Mouse (Mus musculus): Measurements from ENCODE around the gene Cage1. TPM values are rescaled to one million over a fixed set of nuclear protein-coding genes. Genes with fewer than 3 reads are reported as not detected.

Cage1 gene
- total and polyA plus RNA-seq, 2 experiments: 0.06 to 0.55 TPM

DNA sequence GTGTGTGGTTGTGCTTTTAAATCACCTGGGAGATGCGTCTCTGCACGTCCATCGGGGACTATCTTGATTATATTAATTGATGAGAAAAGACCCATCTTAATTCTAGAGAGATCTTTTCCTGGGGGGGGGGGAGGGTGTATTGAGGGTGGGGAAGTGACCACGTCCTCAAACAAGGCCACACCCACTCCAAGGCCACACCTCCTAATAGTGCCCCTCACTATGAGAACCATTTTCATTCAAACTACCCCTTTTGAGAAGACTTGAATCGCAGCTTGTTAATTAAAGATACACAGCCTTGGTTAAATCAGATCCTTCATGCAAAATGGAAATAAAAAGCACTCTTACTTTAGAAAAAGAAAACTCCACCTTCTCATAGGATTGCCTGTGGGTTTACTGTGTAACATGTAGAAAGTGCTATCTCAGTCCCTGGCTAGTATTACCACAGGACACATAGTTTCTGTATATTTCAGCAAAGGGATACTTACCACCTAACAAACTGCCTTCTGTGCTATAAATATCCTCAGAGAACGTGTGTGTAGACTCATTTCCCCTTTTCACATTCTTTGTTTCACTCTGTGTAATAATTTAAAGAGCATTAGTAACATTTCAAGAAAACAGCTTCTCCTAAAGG lies 9.1 kb downstream of the Cage1 start:
- H3K4me3 ChIP-seq (ENCODE audit: insufficient read depth, low read depth, low read length): no peak overlapping the region

DNA sequence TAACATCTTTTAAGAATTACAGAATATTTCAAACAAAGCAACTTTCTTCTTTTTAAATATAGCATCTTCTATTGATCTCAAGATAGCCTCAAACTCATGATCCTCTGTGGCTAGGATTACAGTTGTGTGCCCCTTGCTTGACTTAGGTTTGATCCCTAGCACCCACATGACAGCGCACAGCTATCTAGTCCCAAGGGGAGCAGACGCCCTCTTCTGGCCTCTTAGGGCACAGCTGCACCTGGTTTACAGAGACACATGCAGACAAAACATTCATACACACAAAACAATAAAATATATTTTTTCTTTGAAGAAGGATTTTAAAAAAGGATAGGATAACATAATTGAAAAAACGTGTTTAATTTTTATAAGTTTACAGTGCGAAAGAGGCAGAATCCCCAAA lies 11.0 kb downstream of the Cage1 start:
- 57% methylated on average over 4 of the region's 4 CpGs for WGBS

More for the DNA sequence above, 9.1 kb downstream of the Cage1 start:
- DNase-seq (ENCODE audit: extremely low read depth, low read depth, low spot score): no peak
- no peaks in the 10 kb centered on the region for H3K27me3 ChIP-seq (ENCODE audit: control insufficient read depth, insufficient read depth, low read length)
- no peaks in the 10 kb centered on the region for H3K36me3 ChIP-seq (ENCODE audit: control insufficient read depth, insufficient read depth, low read length)
- H3K79me2 ChIP-seq (ENCODE audit: control insufficient read depth, insufficient read depth, low read length): no peaks in the 10 kb centered on the region
- WGBS: 70% methylated on average over 6 of the region's 6 CpGs
- no peak for TF ChIP-seq CTCF (IDR thresholded peaks at IDR 0.05; ENCODE audit: low read depth, low read length)
- no peak for TF ChIP-seq POLR2A (IDR thresholded peaks at IDR 0.05; ENCODE audit: extremely low read depth, insufficient read depth, low read length)
- H3K27ac ChIP-seq (replicated peaks; ENCODE audit: insufficient read depth, low read depth, low read length): no peak overlapping the region
- H3K9ac ChIP-seq (ENCODE audit: low read depth, low read length): no peak overlapping the region
- H3K4me1 ChIP-seq (ENCODE audit: control insufficient read depth, insufficient read depth, low read length): no peaks in the 10 kb centered on the region

DNA sequence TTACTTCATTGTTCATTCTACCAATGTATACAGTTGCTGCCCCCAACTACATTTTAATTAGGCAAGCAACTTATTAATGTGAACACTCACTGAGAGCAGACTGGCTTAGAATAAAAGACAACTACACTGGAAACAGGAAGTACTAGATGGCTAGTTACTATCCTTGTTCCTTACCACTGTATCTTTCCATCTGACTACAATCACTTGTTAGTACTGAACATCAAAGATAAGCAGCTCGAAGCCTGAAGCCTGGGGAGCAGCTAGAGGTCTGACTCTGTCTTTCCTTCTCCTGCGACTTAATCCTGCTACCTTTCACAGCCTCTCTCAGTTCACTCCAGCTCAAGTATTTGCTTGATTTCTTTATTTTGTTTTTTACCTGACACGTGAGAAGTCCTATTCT lies 18.1 kb downstream of the Cage1 start:
- no peaks in the 10 kb centered on the region for H3K79me2 ChIP-seq (ENCODE audit: control insufficient read depth, insufficient read depth, low read length)
- H3K36me3 ChIP-seq (ENCODE audit: control insufficient read depth, insufficient read depth, low read length): no peaks in the 10 kb centered on the region
- H3K4me1 ChIP-seq (ENCODE audit: control insufficient read depth, insufficient read depth, low read length): no peaks in the 10 kb centered on the region
- H3K27ac ChIP-seq (replicated peaks; ENCODE audit: insufficient read depth, low read depth, low read length): no peak overlapping the region
- DNase-seq (ENCODE audit: extremely low read depth, low read depth, low spot score): no peak
- H3K27me3 ChIP-seq (ENCODE audit: control insufficient read depth, insufficient read depth, low read length): no peaks in the 10 kb centered on the region
- WGBS: 77% methylated on average over 3 of the region's 3 CpGs
- TF ChIP-seq POLR2A (IDR thresholded peaks at IDR 0.05; ENCODE audit: extremely low read depth, insufficient read depth, low read length) (no peak), CTCF (IDR thresholded peaks at IDR 0.05; ENCODE audit: low read depth, low read length) (no peak)
- H3K4me3 ChIP-seq (ENCODE audit: insufficient read depth, low read depth, low read length): no peak overlapping the region
- no peak overlapping the region for H3K9ac ChIP-seq (ENCODE audit: low read depth, low read length)

More for the DNA sequence above, 11.0 kb downstream of the Cage1 start:
- H3K27me3 ChIP-seq (ENCODE audit: control insufficient read depth, insufficient read depth, low read length): no peaks in the 10 kb centered on the region
- no peak overlapping the region for H3K27ac ChIP-seq (replicated peaks; ENCODE audit: insufficient read depth, low read depth, low read length)
- no peak overlapping the region for H3K4me3 ChIP-seq (ENCODE audit: insufficient read depth, low read depth, low read length)
- H3K4me1 ChIP-seq (ENCODE audit: control insufficient read depth, insufficient read depth, low read length): no peaks in the 10 kb centered on the region
- H3K79me2 ChIP-seq (ENCODE audit: control insufficient read depth, insufficient read depth, low read length): no peaks in the 10 kb centered on the region
- TF ChIP-seq POLR2A (IDR thresholded peaks at IDR 0.05; ENCODE audit: extremely low read depth, insufficient read depth, low read length) (no peak), CTCF (IDR thresholded peaks at IDR 0.05; ENCODE audit: low read depth, low read length) (peak; percentile 61)
- H3K9ac ChIP-seq (ENCODE audit: low read depth, low read length): no peak overlapping the region
- no peaks in the 10 kb centered on the region for H3K36me3 ChIP-seq (ENCODE audit: control insufficient read depth, insufficient read depth, low read length)
- DNase-seq (ENCODE audit: extremely low read depth, low read depth, low spot score): peak; percentile 4

DNA sequence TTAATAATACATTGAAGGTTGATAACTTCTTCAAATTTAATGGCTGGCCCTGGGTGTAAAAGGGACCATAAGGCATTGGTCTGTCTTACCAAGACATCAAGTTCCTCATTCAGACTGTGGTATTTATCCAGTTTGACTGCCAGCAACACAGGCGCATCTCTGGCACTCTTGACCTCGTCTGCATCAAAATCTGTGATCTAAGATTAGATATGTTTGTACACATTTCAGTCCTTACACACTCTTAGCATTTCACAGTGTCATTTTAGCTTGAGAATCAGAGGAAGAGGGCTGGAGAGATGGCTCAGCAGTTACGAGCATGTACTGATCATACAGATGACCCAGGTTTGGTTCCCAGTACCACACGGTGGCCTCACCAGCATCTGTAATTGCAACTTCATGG lies 21.3 kb downstream of the Cage1 start:
- H3K36me3 ChIP-seq (ENCODE audit: control insufficient read depth, insufficient read depth, low read length): no peaks in the 10 kb centered on the region
- no peak for DNase-seq (ENCODE audit: extremely low read depth, low read depth, low spot score)
- H3K27ac ChIP-seq (replicated peaks; ENCODE audit: insufficient read depth, low read depth, low read length): no peak overlapping the region
- no peaks in the 10 kb centered on the region for H3K79me2 ChIP-seq (ENCODE audit: control insufficient read depth, insufficient read depth, low read length)
- no peaks in the 10 kb centered on the region for H3K27me3 ChIP-seq (ENCODE audit: control insufficient read depth, insufficient read depth, low read length)
- no peaks in the 10 kb centered on the region for H3K4me1 ChIP-seq (ENCODE audit: control insufficient read depth, insufficient read depth, low read length)
- TF ChIP-seq CTCF (IDR thresholded peaks at IDR 0.05; ENCODE audit: low read depth, low read length): no peak
- no peak for TF ChIP-seq POLR2A (IDR thresholded peaks at IDR 0.05; ENCODE audit: extremely low read depth, insufficient read depth, low read length)
- no peak overlapping the region for H3K9ac ChIP-seq (ENCODE audit: low read depth, low read length)
- 94% methylated on average over 4 of the region's 4 CpGs for WGBS
- no peak overlapping the region for H3K4me3 ChIP-seq (ENCODE audit: insufficient read depth, low read depth, low read length)

DNA sequence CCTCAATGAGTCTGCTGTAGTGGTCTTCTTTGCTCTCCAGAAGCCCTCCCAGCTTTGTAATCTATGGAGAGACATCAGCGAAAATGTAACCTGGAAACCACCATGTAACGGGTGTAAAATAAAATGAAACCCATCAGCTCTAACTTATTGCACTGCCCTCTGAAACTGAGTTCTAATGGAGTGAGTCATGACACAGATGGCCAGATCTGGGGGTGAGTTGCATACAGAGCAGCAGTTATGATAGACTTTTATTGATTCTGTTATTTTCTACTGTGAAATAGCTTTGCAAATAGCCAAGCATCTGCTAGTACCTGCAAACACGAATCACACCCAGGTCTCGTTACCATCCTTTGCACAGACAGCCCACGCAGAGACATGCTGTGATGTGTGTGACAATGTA lies 24.4 kb downstream of the Cage1 start:
- no peaks in the 10 kb centered on the region for H3K4me1 ChIP-seq (ENCODE audit: control insufficient read depth, insufficient read depth, low read length)
- 85% methylated on average over 5 of the region's 5 CpGs for WGBS
- H3K36me3 ChIP-seq (ENCODE audit: control insufficient read depth, insufficient read depth, low read length): no peaks in the 10 kb centered on the region
- H3K9ac ChIP-seq (ENCODE audit: low read depth, low read length): no peak overlapping the region
- H3K27me3 ChIP-seq (ENCODE audit: control insufficient read depth, insufficient read depth, low read length): no peaks in the 10 kb centered on the region
- no peak for DNase-seq (ENCODE audit: extremely low read depth, low read depth, low spot score)
- no peaks in the 10 kb centered on the region for H3K79me2 ChIP-seq (ENCODE audit: control insufficient read depth, insufficient read depth, low read length)
- H3K4me3 ChIP-seq (ENCODE audit: insufficient read depth, low read depth, low read length): no peak overlapping the region
- no peak for TF ChIP-seq CTCF (IDR thresholded peaks at IDR 0.05; ENCODE audit: low read depth, low read length)
- TF ChIP-seq POLR2A (IDR thresholded peaks at IDR 0.05; ENCODE audit: extremely low read depth, insufficient read depth, low read length): no peak
- no peak overlapping the region for H3K27ac ChIP-seq (replicated peaks; ENCODE audit: insufficient read depth, low read depth, low read length)

GRCm38 (mm10) chr13:38010444-38010910 lies 26.4 kb downstream of the Cage1 start:
- H3K4me1 ChIP-seq (ENCODE audit: control insufficient read depth, insufficient read depth, low read length): no peaks in the 10 kb centered on the region
- no peak for DNase-seq (ENCODE audit: extremely low read depth, low read depth, low spot score)
- no peak overlapping the region for H3K4me3 ChIP-seq (ENCODE audit: insufficient read depth, low read depth, low read length)
- no peak overlapping the region for H3K27ac ChIP-seq (replicated peaks; ENCODE audit: insufficient read depth, low read depth, low read length)
- H3K36me3 ChIP-seq (ENCODE audit: control insufficient read depth, insufficient read depth, low read length): no peaks in the 10 kb centered on the region
- H3K27me3 ChIP-seq (ENCODE audit: control insufficient read depth, insufficient read depth, low read length): no peaks in the 10 kb centered on the region
- 81% methylated on average over 5 of the region's 5 CpGs for WGBS
- H3K9ac ChIP-seq (ENCODE audit: low read depth, low read length): no peak overlapping the region
- TF ChIP-seq CTCF (IDR thresholded peaks at IDR 0.05; ENCODE audit: low read depth, low read length): no peak
- no peak for TF ChIP-seq POLR2A (IDR thresholded peaks at IDR 0.05; ENCODE audit: extremely low read depth, insufficient read depth, low read length)
- no peaks in the 10 kb centered on the region for H3K79me2 ChIP-seq (ENCODE audit: control insufficient read depth, insufficient read depth, low read length)

Measured in liver, adult 2 months (tissue).